Mouse (Mus musculus): Measurements from ENCODE around the gene Kcnma1.

The Kcnma1 gene

GRCm38 (mm10) chr14:23857034-23857433 is 157.3 kb downstream of the Kcnma1 start:
- DNase-seq (ENCODE audit: low spot score in 2 of 2), result no peak

- DNase-seq (ENCODE audit: low spot score in 2 of 2), result no peak
Measured at GRCm38 (mm10) chr14:23854946-23855345, 159.3 kb downstream of the Kcnma1 start.

- DNase-seq (ENCODE audit: low spot score in 2 of 2), result no peak
Measured at GRCm38 (mm10) chr14:23848529-23849141, 165.7 kb downstream of the Kcnma1 start.

- DNase-seq (ENCODE audit: low spot score in 2 of 2), result no peak
Measured at GRCm38 (mm10) chr14:23846706-23847105, 167.6 kb downstream of the Kcnma1 start.

- DNase-seq (ENCODE audit: low spot score in 2 of 2), result peak; percentile 44 to 50
Measured at GRCm38 (mm10) chr14:23842025-23842424, 172.3 kb downstream of the Kcnma1 start.

- no peak for DNase-seq (ENCODE audit: low spot score in 2 of 2)
Measured at GRCm38 (mm10) chr14:23839613-23840012, 174.7 kb downstream of the Kcnma1 start.

GRCm38 (mm10) chr14:23835387-23836111 is 178.7 kb downstream of the Kcnma1 start:
- no peak for DNase-seq (ENCODE audit: low spot score in 2 of 2)

GRCm38 (mm10) chr14:23831284-23831683 is 183.0 kb downstream of the Kcnma1 start:
- DNase-seq (ENCODE audit: low spot score in 2 of 2), result no peak

GRCm38 (mm10) chr14:23830316-23830715 is 184.0 kb downstream of the Kcnma1 start:
- no peak for DNase-seq (ENCODE audit: low spot score in 2 of 2)

GRCm38 (mm10) chr14:23828711-23829320 is 185.5 kb downstream of the Kcnma1 start:
- peak in 1 of 2 experiments; percentile 50 for DNase-seq (ENCODE audit: low spot score in 2 of 2)

- DNase-seq (ENCODE audit: low spot score in 2 of 2), result no peak
Measured at GRCm38 (mm10) chr14:23824937-23825336, 189.4 kb downstream of the Kcnma1 start.

GRCm38 (mm10) chr14:23824267-23824666 is 190.0 kb downstream of the Kcnma1 start:
- DNase-seq (ENCODE audit: low spot score in 2 of 2), result no peak

GRCm38 (mm10) chr14:23817585-23817984 is 196.7 kb downstream of the Kcnma1 start:
- DNase-seq (ENCODE audit: low spot score in 2 of 2), result no peak

- DNase-seq (ENCODE audit: low spot score in 2 of 2), result no peak
Measured at GRCm38 (mm10) chr14:23810081-23810480, 204.2 kb downstream of the Kcnma1 start.

GRCm38 (mm10) chr14:23809124-23809523 is 205.2 kb downstream of the Kcnma1 start:
- DNase-seq (ENCODE audit: low spot score in 2 of 2), result no peak

- no peak for DNase-seq (ENCODE audit: low spot score in 2 of 2)
Measured at GRCm38 (mm10) chr14:23806378-23806777, 207.9 kb downstream of the Kcnma1 start.

GRCm38 (mm10) chr14:23796878-23797277 is 217.4 kb downstream of the Kcnma1 start:
- peak; percentile 67 to 68 for DNase-seq (ENCODE audit: low spot score in 2 of 2)

- DNase-seq (ENCODE audit: low spot score in 2 of 2), result no peak
Measured at GRCm38 (mm10) chr14:23792674-23793073, 221.6 kb downstream of the Kcnma1 start.

GRCm38 (mm10) chr14:23792076-23792475 is 222.2 kb downstream of the Kcnma1 start:
- no peak for DNase-seq (ENCODE audit: low spot score in 2 of 2)

GRCm38 (mm10) chr14:23791261-23791691 is 223.0 kb downstream of the Kcnma1 start:
- peak in 1 of 2 experiments; percentile 86 for DNase-seq (ENCODE audit: low spot score in 2 of 2)

- no peak for DNase-seq (ENCODE audit: low spot score in 2 of 2)
Measured at GRCm38 (mm10) chr14:23786687-23787073, 227.6 kb downstream of the Kcnma1 start.

GRCm38 (mm10) chr14:23785921-23786686 is 228.2 kb downstream of the Kcnma1 start:
- DNase-seq (ENCODE audit: low spot score in 2 of 2), result peak in 1 of 2 experiments; percentile 57

Measured in left cerebral cortex, adult 9 months (tissue).